Mouse (Mus musculus): ENCODE results near the gene Cdkl5. TPM values are rescaled to one million over a fixed set of nuclear protein-coding genes. Genes with fewer than 3 reads are reported as not detected.

Gene Cdkl5
- polyA plus RNA-seq, 1 experiment from 2014 or later, result 3.0 TPM

DNA sequence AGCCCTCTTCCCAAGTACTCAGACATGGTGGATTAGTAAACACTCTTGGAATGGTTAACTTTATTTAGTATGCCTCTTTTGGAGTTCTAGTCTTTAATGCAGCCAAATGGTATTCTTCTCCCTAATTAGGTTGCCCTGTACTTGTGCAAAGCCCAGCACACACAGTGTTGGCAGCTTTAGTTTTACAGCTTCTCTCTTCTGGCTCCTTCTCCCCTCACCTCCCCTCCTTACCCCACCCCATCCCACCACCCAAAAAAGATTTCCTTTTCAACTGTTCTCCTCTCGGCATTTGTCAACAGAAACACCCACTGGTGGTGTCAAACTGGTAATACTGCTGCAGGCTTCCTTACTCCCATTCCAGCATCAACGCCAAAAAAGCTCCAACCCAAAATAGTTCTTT is 1.8 kb downstream of the Cdkl5 start:
- Histone ChIP-seq H3K4me3 (peak overlapping the region; percentile 13; the same call in 1 of the 2 replicates), H3K9ac (no peak overlapping the region), H3K27me3 (peaks cover 30% of the 10 kb centered on the region), H3K9me3 (no peaks in the 10 kb centered on the region), H3K4me2 (peak overlapping the region; percentile 62), H3K27ac (no peak overlapping the region), H3K4me1 (no peaks in the 10 kb centered on the region), H3K36me3 (no peaks in the 10 kb centered on the region)
- WGBS, result 42% methylated on average over 2 of the region's 2 CpGs
- no peak for ATAC-seq (ENCODE audit: insufficient number of reproducible peaks, insufficient read depth, low FRiP score, low TSS enrichment, low read depth)

DNA sequence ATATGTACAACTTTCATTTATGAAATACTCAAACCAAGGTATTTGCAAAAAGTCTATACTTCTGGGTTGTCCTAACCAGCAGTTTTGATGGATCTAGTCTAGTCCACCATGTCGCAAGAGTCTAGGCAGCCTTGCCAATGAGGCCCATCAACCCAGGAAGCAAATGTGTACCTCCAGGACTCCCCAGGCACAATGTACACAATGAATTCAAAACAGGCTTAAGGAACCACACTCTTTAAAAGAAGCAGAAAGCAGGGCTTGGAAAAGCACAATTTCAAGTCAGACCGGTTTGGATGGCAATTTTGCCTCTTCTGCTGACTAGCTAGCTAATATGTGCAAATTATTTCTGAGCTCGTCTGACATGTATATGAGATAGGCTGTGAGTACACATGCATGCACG is 4.2 kb downstream of the Cdkl5 start:
- Histone ChIP-seq H3K27me3 (peaks cover 15% of the 10 kb centered on the region), H3K9ac (no peak overlapping the region), H3K36me3 (no peaks in the 10 kb centered on the region), H3K4me2 (no peak overlapping the region), H3K4me1 (no peaks in the 10 kb centered on the region), H3K27ac (no peak overlapping the region), H3K9me3 (no peaks in the 10 kb centered on the region), H3K4me3 (no peak overlapping the region)
- WGBS, result 69% methylated on average over 4 of the region's 4 CpGs
- ATAC-seq (ENCODE audit: insufficient number of reproducible peaks, insufficient read depth, low FRiP score, low TSS enrichment, low read depth), result no peak

GRCm38 (mm10) chrX:160977919-160978318 is 16.6 kb downstream of the Cdkl5 start:
- Histone ChIP-seq H3K4me1 (no peaks in the 10 kb centered on the region), H3K9me3 (no peaks in the 10 kb centered on the region), H3K36me3 (no peaks in the 10 kb centered on the region), H3K4me3 (no peak overlapping the region), H3K27ac (no peak overlapping the region), H3K27me3 (peaks cover 11% of the 10 kb centered on the region), H3K9ac (no peak overlapping the region), H3K4me2 (no peak overlapping the region)
- ATAC-seq (ENCODE audit: insufficient number of reproducible peaks, insufficient read depth, low FRiP score, low TSS enrichment, low read depth), result no peak
- WGBS, result 78% methylated on average over 1 of the region's 1 CpGs

DNA sequence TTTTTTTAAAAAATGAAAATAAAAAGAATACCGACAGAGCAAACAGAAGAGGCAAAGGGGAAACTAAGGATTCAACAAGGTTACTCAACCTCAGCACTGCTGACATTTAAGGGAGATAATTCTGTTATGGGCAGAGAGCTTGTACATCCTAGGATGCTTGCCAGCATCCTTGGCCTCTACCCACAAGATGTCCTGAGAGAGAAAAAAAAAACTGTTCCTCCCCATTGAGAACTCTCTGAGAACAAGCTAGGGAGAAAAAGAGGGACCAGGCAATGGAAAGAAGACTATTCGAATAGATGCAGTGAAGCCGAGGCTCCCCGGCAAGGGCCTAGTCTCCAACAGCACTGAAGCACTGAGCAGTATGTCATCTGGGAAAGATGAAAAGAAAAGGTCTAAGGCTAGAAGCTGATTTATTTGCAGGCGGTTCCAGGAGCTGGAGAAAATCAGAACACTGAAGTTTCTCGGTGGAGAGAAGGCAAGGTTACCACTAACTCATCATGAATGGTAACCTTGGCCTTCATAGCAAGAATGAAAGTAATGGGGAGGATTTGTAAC is 22.4 kb downstream of the Cdkl5 start:
- no peak for ATAC-seq (ENCODE audit: insufficient number of reproducible peaks, insufficient read depth, low FRiP score, low TSS enrichment, low read depth)
- Histone ChIP-seq H3K4me2 (no peak overlapping the region), H3K4me1 (no peaks in the 10 kb centered on the region), H3K9ac (no peak overlapping the region), H3K36me3 (no peaks in the 10 kb centered on the region), H3K4me3 (no peak overlapping the region), H3K9me3 (no peaks in the 10 kb centered on the region), H3K27me3 (peaks cover 13% of the 10 kb centered on the region), H3K27ac (no peak overlapping the region)
- 87% methylated on average over 6 of the region's 6 CpGs for WGBS

GRCm38 (mm10) chrX:160958593-160959131 is 35.8 kb downstream of the Cdkl5 start:
- Histone ChIP-seq H3K36me3 (no peaks in the 10 kb centered on the region), H3K9me3 (no peaks in the 10 kb centered on the region), H3K4me3 (no peak overlapping the region), H3K9ac (no peak overlapping the region), H3K27ac (no peak overlapping the region), H3K4me2 (no peak overlapping the region), H3K27me3 (peaks cover 3% of the 10 kb centered on the region; the same call in 1 of the 2 replicates), H3K4me1 (no peaks in the 10 kb centered on the region)
- WGBS, result 59% methylated on average over 5 of the region's 5 CpGs
- no peak for ATAC-seq (ENCODE audit: insufficient number of reproducible peaks, insufficient read depth, low FRiP score, low TSS enrichment, low read depth)

GRCm38 (mm10) chrX:160949583-160949982 is 44.9 kb downstream of the Cdkl5 start:
- H3K9me3 ChIP-seq, result no peaks in the 10 kb centered on the region
- H3K4me2 ChIP-seq, result no peak overlapping the region
- no peaks in the 10 kb centered on the region for H3K36me3 ChIP-seq
- H3K27ac ChIP-seq, result no peak overlapping the region
- ATAC-seq (ENCODE audit: insufficient number of reproducible peaks, insufficient read depth, low FRiP score, low TSS enrichment, low read depth), result no peak
- 82% methylated on average over 2 of the region's 2 CpGs for WGBS
- no peaks in the 10 kb centered on the region for H3K4me1 ChIP-seq
- H3K9ac ChIP-seq, result no peak overlapping the region
- peaks cover 13% of the 10 kb centered on the region; the same call in 1 of the 2 replicates for H3K27me3 ChIP-seq
- H3K4me3 ChIP-seq, result no peak overlapping the region

DNA sequence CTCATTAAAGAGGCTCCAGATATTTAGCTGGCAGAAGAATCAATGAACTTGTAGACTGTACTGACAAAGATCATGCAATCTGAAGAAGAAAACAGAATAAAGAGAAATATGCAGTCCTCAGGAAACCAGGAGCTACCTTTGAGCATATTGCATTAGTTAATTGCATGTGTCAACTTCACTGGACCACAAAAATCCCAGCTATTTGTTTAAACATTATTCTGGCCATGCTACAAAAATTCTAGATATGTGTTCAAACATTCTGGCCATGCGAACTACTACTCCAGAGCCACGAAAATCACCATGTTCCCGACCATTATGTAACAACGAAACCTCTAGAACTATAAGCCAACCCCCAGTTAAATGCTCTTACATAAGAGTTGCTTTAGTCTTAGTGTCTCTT is 49.8 kb downstream of the Cdkl5 start:
- Histone ChIP-seq H3K9me3 (no peaks in the 10 kb centered on the region), H3K4me1 (no peaks in the 10 kb centered on the region), H3K36me3 (no peaks in the 10 kb centered on the region), H3K4me3 (no peak overlapping the region), H3K27ac (no peak overlapping the region), H3K27me3 (peaks cover 11% of the 10 kb centered on the region), H3K4me2 (no peak overlapping the region), H3K9ac (no peak overlapping the region)
- no peak for ATAC-seq (ENCODE audit: insufficient number of reproducible peaks, insufficient read depth, low FRiP score, low TSS enrichment, low read depth)
- 77% methylated on average over 4 of the region's 4 CpGs for WGBS

DNA sequence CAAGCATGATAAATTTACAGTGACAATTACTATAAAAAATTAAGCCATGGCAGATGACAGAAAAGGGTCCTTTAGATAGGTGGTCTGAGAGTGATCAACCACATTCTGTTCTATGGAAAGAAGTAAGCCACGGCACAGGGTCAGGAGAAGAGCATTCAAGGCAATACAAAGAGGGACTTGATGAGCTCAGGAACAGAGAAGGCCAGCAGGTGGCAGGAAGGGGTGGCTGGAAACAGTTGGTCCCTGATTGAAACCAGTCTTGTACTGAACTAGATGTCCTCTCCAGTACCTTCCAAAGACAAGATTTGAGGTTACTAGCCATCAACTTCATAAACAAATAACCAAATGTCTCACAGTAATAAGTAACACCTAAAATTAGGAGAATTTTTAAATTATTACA is 59.0 kb downstream of the Cdkl5 start:
- Histone ChIP-seq H3K4me3 (no peak overlapping the region), H3K36me3 (no peaks in the 10 kb centered on the region), H3K4me1 (no peaks in the 10 kb centered on the region), H3K4me2 (no peak overlapping the region), H3K9me3 (no peaks in the 10 kb centered on the region), H3K27me3 (peaks cover 11% of the 10 kb centered on the region; the same call in 1 of the 2 replicates), H3K27ac (no peak overlapping the region), H3K9ac (no peak overlapping the region)
- ATAC-seq (ENCODE audit: insufficient number of reproducible peaks, insufficient read depth, low FRiP score, low TSS enrichment, low read depth), result no peak
- WGBS, result 56% methylated on average over 1 of the region's 1 CpGs

DNA sequence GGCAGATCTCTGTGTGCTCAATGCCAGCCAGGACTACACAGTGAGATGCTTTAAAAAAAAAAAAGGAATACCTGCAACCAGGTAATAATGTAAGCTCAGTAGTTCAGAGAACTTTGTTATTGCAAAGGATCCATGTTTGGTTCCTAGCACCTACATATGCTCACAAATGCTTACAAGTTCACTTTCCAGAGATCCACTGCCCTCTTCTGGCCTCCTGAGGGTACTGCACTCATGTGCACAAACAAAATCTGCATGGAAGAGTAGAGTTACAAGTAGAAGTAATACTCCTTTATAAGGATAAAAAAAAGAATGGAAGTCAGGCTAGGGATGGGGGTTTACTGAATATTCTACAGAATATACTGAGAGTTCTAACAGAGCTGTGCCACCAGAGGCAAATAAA is 63.8 kb downstream of the Cdkl5 start:
- Histone ChIP-seq H3K4me3 (no peak overlapping the region), H3K36me3 (no peaks in the 10 kb centered on the region), H3K4me2 (no peak overlapping the region), H3K27ac (no peak overlapping the region), H3K27me3 (peaks cover 5% of the 10 kb centered on the region; the same call in 1 of the 2 replicates), H3K9ac (no peak overlapping the region), H3K4me1 (no peaks in the 10 kb centered on the region), H3K9me3 (no peaks in the 10 kb centered on the region)
- no peak for ATAC-seq (ENCODE audit: insufficient number of reproducible peaks, insufficient read depth, low FRiP score, low TSS enrichment, low read depth)

GRCm38 (mm10) chrX:160928870-160929269 is 65.6 kb downstream of the Cdkl5 start:
- Histone ChIP-seq H3K27ac (no peak overlapping the region), H3K36me3 (no peaks in the 10 kb centered on the region), H3K4me3 (no peak overlapping the region), H3K27me3 (peaks cover 5% of the 10 kb centered on the region; the same call in 1 of the 2 replicates), H3K9ac (no peak overlapping the region), H3K4me1 (no peaks in the 10 kb centered on the region), H3K4me2 (no peak overlapping the region), H3K9me3 (no peaks in the 10 kb centered on the region)
- ATAC-seq (ENCODE audit: insufficient number of reproducible peaks, insufficient read depth, low FRiP score, low TSS enrichment, low read depth), result no peak
- 81% methylated on average over 1 of the region's 1 CpGs for WGBS

DNA sequence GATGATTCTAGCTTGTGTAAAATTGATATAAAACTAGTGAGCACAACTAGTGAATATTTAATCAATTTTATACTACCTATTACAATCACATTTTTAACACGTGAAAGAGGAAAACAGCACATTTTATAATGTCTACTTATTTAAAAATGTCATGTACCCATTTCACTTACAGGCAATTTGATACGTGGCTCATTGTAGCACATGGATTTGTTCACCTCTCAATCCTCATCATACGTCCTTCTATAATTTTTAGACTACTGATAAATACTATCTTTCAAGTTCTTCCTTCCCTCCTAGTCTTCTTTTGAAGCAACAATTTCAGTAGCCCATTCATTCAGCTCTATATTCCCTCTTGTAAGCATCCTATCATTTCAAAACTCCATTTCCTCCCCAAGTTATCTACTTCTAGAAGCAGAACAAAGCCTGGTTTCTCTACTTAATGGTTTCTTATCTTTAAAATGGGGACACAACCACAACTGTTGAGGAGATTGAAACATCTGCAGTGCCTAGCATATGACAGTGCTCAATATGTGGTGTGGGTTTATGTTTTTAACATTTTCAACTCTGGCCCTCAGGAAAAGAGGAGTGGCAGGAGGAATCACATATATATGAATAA is 75.4 kb downstream of the Cdkl5 start:
- no peak overlapping the region for H3K4me3 ChIP-seq
- H3K4me1 ChIP-seq, result no peaks in the 10 kb centered on the region
- H3K9me3 ChIP-seq, result no peaks in the 10 kb centered on the region
- no peak overlapping the region for H3K4me2 ChIP-seq
- 90% methylated on average over 3 of the region's 3 CpGs for WGBS
- ATAC-seq (ENCODE audit: insufficient number of reproducible peaks, insufficient read depth, low FRiP score, low TSS enrichment, low read depth), result no peak
- H3K36me3 ChIP-seq, result no peaks in the 10 kb centered on the region
- H3K27me3 ChIP-seq, result peaks cover 10% of the 10 kb centered on the region; the same call in 1 of the 2 replicates
- no peak overlapping the region for H3K9ac ChIP-seq
- no peak overlapping the region for H3K27ac ChIP-seq

DNA sequence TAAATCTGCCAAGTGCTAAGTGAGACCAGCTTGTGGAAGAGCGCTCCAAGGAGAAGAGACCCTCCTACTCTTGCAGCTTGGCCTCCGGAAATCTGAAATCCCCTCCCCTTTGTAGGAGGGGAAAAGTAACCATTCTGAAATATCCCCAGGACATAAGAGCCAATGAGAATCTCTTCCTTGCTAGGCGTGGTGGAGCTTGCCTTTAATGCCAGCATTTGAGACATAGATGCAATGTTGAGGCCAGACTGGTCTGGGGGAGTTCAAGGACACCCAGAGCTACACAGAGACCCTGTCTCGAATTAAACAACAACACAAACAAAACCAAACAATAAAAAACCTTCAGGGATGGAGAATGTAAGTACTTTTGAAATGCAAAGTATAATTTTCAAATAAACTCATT is 87.6 kb downstream of the Cdkl5 start, which contains the start of gene Gja6:
Gene Gja6 (minus strand): TSS at position 101 of the 400 bp plus-strand sequence.
- Histone ChIP-seq H3K4me1 (no peaks in the 10 kb centered on the region), H3K9me3 (no peaks in the 10 kb centered on the region), H3K27me3 (peaks cover 28% of the 10 kb centered on the region), H3K4me2 (no peak within 1 kb of the TSS), H3K36me3 (no peaks in the 10 kb centered on the region), H3K9ac (no peak within 1 kb of the TSS), H3K27ac (no peak within 1 kb of the TSS), H3K4me3 (no peak within 1 kb of the TSS)
- WGBS, result 66% methylated on average over 4 of the region's 4 CpGs
- ATAC-seq (ENCODE audit: insufficient number of reproducible peaks, insufficient read depth, low FRiP score, low TSS enrichment, low read depth), result no peak
